In the genomic region with DNA sequence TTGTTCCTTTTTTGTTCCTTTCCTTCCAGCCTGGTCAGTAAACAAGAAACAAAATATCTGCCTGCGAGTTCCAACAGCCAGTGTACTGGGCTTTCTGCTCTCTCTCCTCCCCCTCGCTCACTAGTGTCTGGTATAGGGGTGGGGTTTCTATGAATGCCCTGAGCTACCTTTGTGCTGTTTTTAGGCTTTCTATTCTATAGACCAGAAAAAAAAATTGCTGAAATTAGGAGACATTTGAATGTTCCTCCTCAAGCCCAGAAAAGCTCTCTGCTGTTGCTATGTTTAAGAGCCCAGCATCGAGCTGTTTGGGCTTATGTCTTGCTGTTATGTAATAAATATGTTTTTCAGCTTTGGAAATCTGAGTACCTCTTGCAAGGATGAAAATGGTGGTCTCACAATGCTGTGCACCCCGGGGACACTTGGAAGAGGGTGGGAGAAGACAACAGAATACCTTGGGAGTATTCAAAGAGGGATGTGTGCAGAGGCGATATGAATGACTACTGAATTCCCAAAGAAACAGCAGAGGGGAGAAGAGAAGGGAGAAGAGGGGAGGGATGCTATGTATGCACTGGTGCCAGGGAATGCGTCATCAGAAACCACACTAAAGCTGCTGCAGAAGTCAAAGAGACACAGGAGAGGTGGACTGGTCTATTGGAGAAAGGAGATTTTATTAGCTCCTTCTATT, we compare ENCODE assay signal across 23 mouse cellular contexts.
A peak's percentile ranks its signal among the peaks of the same experiment; 100 is the strongest.
DNase-seq lines count a peak whose midpoint lies in the region; ATAC-seq lines count a peak whose summit lies in the region.
"Had no signal": no experiment of that assay in that cellular context is flagged by ENCODE, and none has a peak within 500 bp of the region (broad histone marks: within the 10 kb centered on the region; RNA-seq: fewer than 3 reads in every experiment).

No protein-coding gene starts in this region.

- H3K9ac ChIP-seq in intestine, embryonic 15.5 days = no peak overlapping the region
- H3K9ac ChIP-seq: embryonic facial prominence, embryonic 13.5 days; forebrain, embryonic 15.5 days; heart, embryonic 13.5 days; hindbrain, embryonic 13.5 days; liver, postnatal 0 days; midbrain, embryonic 12.5 days; neural tube, embryonic 13.5 days had no signal

- 0 out of 2 replicates have a peak, but pooled peaks cover 4% of the 10 kb centered on the region for H3K4me1 ChIP-seq in intestine, embryonic 15.5 days (replicated peaks)
- H3K4me1 ChIP-seq: forebrain, embryonic 15.5 days; hindbrain, embryonic 13.5 days; midbrain, embryonic 12.5 days had no signal

- H3K4me2 ChIP-seq in intestine, embryonic 15.5 days (replicated peaks) = no peak overlapping the region
- H3K4me2 ChIP-seq: embryonic facial prominence, embryonic 13.5 days; forebrain, embryonic 15.5 days; heart, embryonic 13.5 days; hindbrain, embryonic 13.5 days; midbrain, embryonic 12.5 days; neural tube, embryonic 13.5 days had no signal

- no peaks in the 10 kb centered on the region for H3K27me3 ChIP-seq in intestine, embryonic 15.5 days (replicated peaks)
- H3K27me3 ChIP-seq: embryonic facial prominence, embryonic 13.5 days; forebrain, embryonic 15.5 days; heart, embryonic 13.5 days; hindbrain, embryonic 13.5 days; midbrain, embryonic 12.5 days; neural tube, embryonic 13.5 days had no signal

- ATAC-seq in intestine, embryonic 15.5 days = no peak
- ATAC-seq: activated CD4-positive, CD25-positive, alpha-beta regulatory T cell, adult 4 months; forebrain, embryonic 15.5 days; intestine, postnatal 0 days; liver, postnatal 0 days had no signal

- no peak overlapping the region for H3K4me3 ChIP-seq in intestine, embryonic 15.5 days (replicated peaks)
- H3K4me3 ChIP-seq: embryonic facial prominence, embryonic 13.5 days; forebrain, embryonic 15.5 days; heart, embryonic 13.5 days; hindbrain, embryonic 13.5 days; limb, embryonic 10.5 days; midbrain, embryonic 12.5 days; neural tube, embryonic 13.5 days had no signal

- H3K27ac ChIP-seq in intestine, embryonic 15.5 days = no peak overlapping the region
- H3K27ac ChIP-seq: embryonic facial prominence, embryonic 13.5 days; forebrain, embryonic 15.5 days; heart, embryonic 13.5 days; hindbrain, embryonic 13.5 days; limb, embryonic 10.5 days; midbrain, embryonic 12.5 days; neural tube, embryonic 13.5 days had no signal

- H3K9me3 ChIP-seq in intestine, embryonic 15.5 days = no peaks in the 10 kb centered on the region
- H3K9me3 ChIP-seq: embryonic facial prominence, embryonic 13.5 days; forebrain, embryonic 15.5 days; heart, embryonic 13.5 days; hindbrain, embryonic 13.5 days; limb, embryonic 10.5 days; midbrain, embryonic 12.5 days; neural tube, embryonic 13.5 days had no signal

- no peaks in the 10 kb centered on the region for H3K36me3 ChIP-seq in intestine, embryonic 15.5 days
- H3K36me3 ChIP-seq: embryonic facial prominence, embryonic 13.5 days; forebrain, embryonic 15.5 days; heart, embryonic 13.5 days; hindbrain, embryonic 13.5 days; limb, embryonic 10.5 days; midbrain, embryonic 12.5 days; neural tube, embryonic 13.5 days had no signal

- 76% methylated on average over 6 of the region's 6 CpGs for WGBS in intestine, embryonic 15.5 days

- peak; percentile 38 for DNase-seq in layer of hippocampus, adult 11-12 months (ENCODE audit: low spot score)
- DNase-seq in layer of hippocampus, postnatal 10 days (ENCODE audit: low spot score in 2 of 2) = no peak
- DNase-seq in right cerebral cortex, postnatal 25 days = peak; percentile 61
- no peak for DNase-seq in right cerebral cortex, postnatal 14 days
- DNase-seq in left cerebral cortex, adult 8-10 months (ENCODE audit: low spot score in 2 of 2) = peak; percentile 53 to 57
- no peak for DNase-seq in natural killer cell, adult 2 months (ENCODE audit: low spot score in 2 of 2)
- DNase-seq: adrenal gland, postnatal 14 days; cerebellum, adult 11 months; cerebellum, postnatal 10 days; gastrocnemius, postnatal 10 days; liver, postnatal 0 days; lung, postnatal 10 days; thymus, postnatal 25 days had no signal

Comparison
In these comparisons a context has a peak if more than half of its experiments do, and no peak if none do; other contexts are left out.
1. DNase-seq: peak in layer of hippocampus, adult 11-12 months (single experiment), right cerebral cortex, postnatal 25 days (single experiment) and left cerebral cortex, adult 8-10 months (2 of 2); none in layer of hippocampus, postnatal 10 days (0 of 2), right cerebral cortex, postnatal 14 days (single experiment) and natural killer cell, adult 2 months (0 of 2).